Mouse (Mus musculus): ENCODE results near the gene Mapkapk3. TPM values are rescaled to one million over a fixed set of nuclear protein-coding genes. Genes with fewer than 3 reads are reported as not detected.

Mapkapk3 gene
- polyA plus RNA-seq, 2 experiments from 2014 or later, result 57.5 to 62.0 TPM

GRCm38 (mm10) chr9:107288711-107289110 is 966 bp downstream of the Mapkapk3 start:
- ATAC-seq, result peak; percentile 74

- ATAC-seq, result no peak
Observed at GRCm38 (mm10) chr9:107288105-107288650, 1.5 kb downstream of the Mapkapk3 start.

- ATAC-seq, result peak; percentile 13
Observed at GRCm38 (mm10) chr9:107287294-107287693, 2.4 kb downstream of the Mapkapk3 start.

- no peak for ATAC-seq
Observed at GRCm38 (mm10) chr9:107285009-107285408, 4.7 kb downstream of the Mapkapk3 start.

GRCm38 (mm10) chr9:107282951-107283350 is 6.7 kb downstream of the Mapkapk3 start:
- no peak for ATAC-seq

GRCm38 (mm10) chr9:107281241-107281987 is 8.3 kb downstream of the Mapkapk3 start:
- no peak for ATAC-seq

GRCm38 (mm10) chr9:107280322-107281027 is 9.2 kb downstream of the Mapkapk3 start:
- ATAC-seq, result peak; percentile 62

GRCm38 (mm10) chr9:107279378-107280321 is 10.0 kb downstream of the Mapkapk3 start:
- ATAC-seq, result peak; percentile 8

GRCm38 (mm10) chr9:107278527-107279377 is 10.9 kb downstream of the Mapkapk3 start:
- peak; percentile 55 for ATAC-seq

GRCm38 (mm10) chr9:107278126-107278525 is 11.6 kb downstream of the Mapkapk3 start:
- no peak for ATAC-seq

GRCm38 (mm10) chr9:107277603-107278002 is 12.1 kb downstream of the Mapkapk3 start:
- ATAC-seq, result no peak

- no peak for ATAC-seq
Observed at GRCm38 (mm10) chr9:107275710-107276109, 14.0 kb downstream of the Mapkapk3 start.

- ATAC-seq, result no peak
Observed at GRCm38 (mm10) chr9:107274751-107275150, 14.9 kb downstream of the Mapkapk3 start.

GRCm38 (mm10) chr9:107273184-107273583 is 16.5 kb downstream of the Mapkapk3 start:
- ATAC-seq, result peak; percentile 32

GRCm38 (mm10) chr9:107272284-107272683 is 17.4 kb downstream of the Mapkapk3 start:
- ATAC-seq, result no peak

GRCm38 (mm10) chr9:107271177-107271938 is 18.3 kb downstream of the Mapkapk3 start:
- no peak for ATAC-seq

GRCm38 (mm10) chr9:107269772-107270171 is 19.9 kb downstream of the Mapkapk3 start:
- no peak for ATAC-seq

GRCm38 (mm10) chr9:107267721-107268402 is 21.8 kb downstream of the Mapkapk3 start:
- no peak for ATAC-seq

GRCm38 (mm10) chr9:107267028-107267427 is 22.6 kb downstream of the Mapkapk3 start:
- ATAC-seq, result no peak

- ATAC-seq, result no peak
Observed at GRCm38 (mm10) chr9:107264731-107265130, 24.9 kb downstream of the Mapkapk3 start.

Measured in activated CD4-positive, CD25-positive, alpha-beta regulatory T cell, adult 4 months (primary cell).